Mouse (Mus musculus) forebrain, embryonic 12.5 days (tissue): ENCODE data around the gene Hist1h1c. TPM values are rescaled to one million over a fixed set of nuclear protein-coding genes. Genes with fewer than 3 reads are reported as not detected.
"Not testable (repeated sequence)": the region's sequence is repeated elsewhere in the genome, so short reads cannot be mapped to it uniquely, and the experiment has no call there.

Experiments used
- ATAC-seq: fragments of 200-750 bp; cut with Nextera tagmentation; 2 replicates; pipeline ENCODE4 v1.8.0; 2017; ENCODE audit warnings: moderate TSS enrichment; ENCODE audit not compliant: low FRiP score
- H3K27ac ChIP-seq: fragments of 300-500 bp; sonication (generic); 2 replicates; pipeline ENCODE4 v1.5.1; 2016; ENCODE audit warnings: mild to moderate bottlenecking
- H3K27me3 ChIP-seq: fragments of 300-500 bp; sonication (generic); 2 replicates; pipeline ENCODE4 v1.6.1; 2016; ENCODE audit warnings: mild to moderate bottlenecking
- H3K36me3 ChIP-seq: fragments of 300-500 bp; sonication (generic); replicated peaks from 2 replicates; pipeline ENCODE4 v1.6.1; 2016; ENCODE audit warnings: mild to moderate bottlenecking
- H3K4me1 ChIP-seq: fragments of 300-500 bp; sonication (generic); 2 replicates; pipeline ENCODE4 v1.6.1; 2016
- H3K4me2 ChIP-seq: fragments of 300-500 bp; sonication (generic); 2 replicates; pipeline ENCODE4 v1.6.1; 2016; ENCODE audit warnings: mild to moderate bottlenecking, moderate library complexity
- H3K4me3 ChIP-seq: fragments of 300-500 bp; sonication (generic); replicated peaks from 2 replicates; pipeline ENCODE4 v1.5.1; 2016; ENCODE audit warnings: mild to moderate bottlenecking
- H3K9ac ChIP-seq: fragments of 300-500 bp; sonication (generic); 2 replicates; pipeline ENCODE4 v1.6.1; 2016; ENCODE audit warnings: mild to moderate bottlenecking
- H3K9me3 ChIP-seq: fragments of 300-500 bp; sonication (generic); 2 replicates; pipeline ENCODE4 v1.6.1; 2016
- WGBS: fragments of 180-500 bp; shearing (Covaris S2); methylation state at CpG from one replicate; pipeline ENCODE4 v1.1.7; 2016; 5-methylcytosine and 5-hydroxymethylcytosine counted together
- polyA plus RNA-seq: library from polyadenylated mRNA; unstranded; fragments of >200 nt; fragmentation: Nextera tagmentation; extraction: Ambion mirVana; gene quantifications from 2 replicates; pipeline ENCODE4 v1.2.1, GENCODE M21; 2016

The Hist1h1c gene
- polyA plus RNA-seq, 1 experiment from 2014 or later = 15.2 TPM

DNA sequence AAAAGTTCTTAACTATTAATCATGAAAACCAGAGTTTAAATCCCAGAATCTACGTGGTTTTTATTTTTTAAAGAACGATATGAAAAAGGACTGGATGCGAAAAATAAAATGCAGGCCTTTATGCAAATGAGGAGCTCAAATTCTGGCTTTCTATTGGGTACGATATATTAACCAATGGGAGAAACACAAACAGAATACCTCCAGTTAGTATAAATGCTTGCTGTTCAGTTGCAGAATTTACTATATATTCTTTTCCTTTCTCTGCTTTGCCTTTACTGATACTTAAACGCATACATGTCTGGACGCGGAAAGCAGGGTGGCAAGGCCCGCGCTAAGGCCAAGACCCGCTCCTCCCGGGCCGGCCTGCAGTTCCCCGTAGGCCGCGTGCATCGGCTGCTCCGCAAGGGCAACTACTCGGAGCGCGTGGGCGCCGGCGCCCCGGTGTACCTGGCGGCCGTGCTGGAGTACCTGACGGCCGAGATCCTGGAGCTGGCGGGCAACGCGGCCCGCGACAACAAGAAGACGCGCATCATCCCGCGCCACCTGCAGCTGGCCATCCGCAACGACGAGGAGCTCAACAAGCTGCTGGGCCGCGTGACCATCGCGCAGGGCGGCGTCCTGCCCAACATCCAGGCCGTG is 12.3 kb downstream of the Hist1h1c start, which contains the start of gene Hist1h2ab:
Hist1h2ab (plus strand) TSS at position 288 of the 639 bp plus-strand sequence.
- not testable (repeated sequence) for H3K36me3 ChIP-seq, H3K27me3 ChIP-seq, H3K4me1 ChIP-seq, H3K9me3 ChIP-seq
- peak within 1 kb of the TSS; percentile 56 for H3K9ac ChIP-seq
- WGBS = under 1% methylated on average over 35 of the region's 47 CpGs
- H3K27ac ChIP-seq = peak within 1 kb of the TSS; percentile 98
- ATAC-seq = peak; percentile 64
- H3K4me2 ChIP-seq = peak within 1 kb of the TSS; percentile 59
- peak within 1 kb of the TSS; percentile 47 for H3K4me3 ChIP-seq

DNA sequence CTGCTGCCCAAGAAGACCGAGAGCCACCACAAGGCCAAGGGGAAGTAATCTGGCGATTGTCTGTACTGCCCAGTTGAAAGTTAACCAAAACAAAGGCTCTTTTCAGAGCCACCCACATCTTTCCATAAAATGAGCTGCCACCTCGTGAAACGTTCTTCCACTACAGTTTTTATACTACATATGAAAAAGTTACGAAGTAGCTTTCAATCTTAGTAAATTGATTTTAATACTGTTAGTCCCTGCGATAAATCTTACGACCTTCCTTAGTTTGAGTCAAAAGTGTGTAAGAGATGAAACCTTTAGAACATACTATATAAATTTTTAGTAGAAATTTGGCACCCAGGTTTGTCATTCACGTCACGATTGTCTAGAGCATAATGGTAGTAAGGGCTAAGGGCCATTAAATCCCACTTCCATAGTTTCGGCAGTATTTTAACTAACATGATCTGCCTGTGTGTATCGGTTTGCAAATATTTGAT is 12.9 kb downstream of the Hist1h1c start:
- Histone ChIP-seq H3K4me3 (peak overlapping the region; percentile 47), H3K9me3 (no peaks in the 10 kb centered on the region), H3K4me2 (peak overlapping the region; percentile 59), H3K4me1 (peaks cover 8% of the 10 kb centered on the region), H3K9ac (peak overlapping the region; percentile 56), H3K27ac (peak overlapping the region; percentile 98), H3K27me3 (no peaks in the 10 kb centered on the region), H3K36me3 (no peaks in the 10 kb centered on the region)
- ATAC-seq = peak; percentile 15; the same call in 1 of the 2 replicates
- 2% methylated on average over 11 of the region's 11 CpGs for WGBS

DNA sequence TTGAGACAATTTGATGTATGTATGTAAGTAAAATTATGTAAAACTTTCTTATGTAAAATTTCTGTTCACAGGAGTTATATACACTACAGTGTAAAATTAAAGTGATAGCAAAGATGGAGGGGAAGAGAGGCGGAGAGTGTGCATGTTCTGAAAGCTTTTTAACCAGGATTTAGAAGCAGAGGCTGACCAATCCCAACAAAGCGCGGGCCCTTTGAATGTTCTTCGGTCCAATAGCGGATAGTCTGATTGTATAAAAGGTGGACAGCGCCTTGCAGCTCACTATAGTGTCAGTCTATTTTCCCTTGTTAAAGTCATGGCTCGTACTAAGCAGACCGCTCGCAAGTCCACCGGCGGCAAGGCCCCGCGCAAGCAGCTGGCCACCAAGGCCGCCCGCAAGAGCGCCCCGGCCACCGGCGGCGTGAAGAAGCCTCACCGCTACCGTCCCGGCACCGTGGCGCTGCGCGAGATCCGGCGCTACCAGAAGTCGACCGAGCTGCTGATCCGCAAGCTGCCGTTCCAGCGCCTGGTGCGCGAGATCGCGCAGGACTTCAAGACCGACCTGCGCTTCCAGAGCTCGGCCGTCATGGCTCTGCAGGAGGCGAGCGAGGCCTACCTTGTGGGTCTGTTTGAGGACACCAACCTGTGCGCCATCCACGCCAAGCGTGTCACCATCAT is 13.6 kb downstream of the Hist1h1c start, which contains the start of gene Hist1h3b:
Hist1h3b (plus strand) TSS at position 201 of the 675 bp plus-strand sequence.
- peak within 1 kb of the TSS; percentile 98 for H3K27ac ChIP-seq
- H3K4me1 ChIP-seq, H3K9me3 ChIP-seq, H3K36me3 ChIP-seq, H3K27me3 ChIP-seq: not testable (repeated sequence)
- ATAC-seq = peak; percentile 90
- H3K4me3 ChIP-seq = peak within 1 kb of the TSS; percentile 47
- H3K4me2 ChIP-seq = peak within 1 kb of the TSS; percentile 59
- 0% methylated on average over 18 of the region's 47 CpGs for WGBS
- peak within 1 kb of the TSS; percentile 57 for H3K9ac ChIP-seq

DNA sequence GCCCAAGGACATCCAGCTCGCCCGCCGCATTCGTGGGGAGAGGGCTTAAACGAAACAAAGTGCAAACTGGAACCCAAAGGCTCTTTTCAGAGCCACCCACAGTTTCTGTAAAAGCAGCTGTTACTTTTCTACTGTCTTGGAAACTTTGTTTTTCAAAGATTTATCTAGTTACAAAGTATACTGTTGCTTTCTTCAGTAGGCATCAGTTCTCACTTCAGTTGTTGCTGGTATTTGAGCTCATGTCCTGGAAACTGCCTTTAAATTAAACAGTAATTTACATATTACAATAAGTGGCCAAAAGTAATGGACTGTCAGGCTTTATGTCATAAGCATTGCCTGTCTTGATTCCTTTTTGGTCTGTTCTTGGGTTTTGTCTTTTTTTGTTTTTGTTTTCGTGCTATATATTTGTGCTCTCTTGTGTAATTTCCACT is 14.1 kb downstream of the Hist1h1c start:
- Histone ChIP-seq H3K36me3 (no peaks in the 10 kb centered on the region), H3K4me2 (peak overlapping the region; percentile 58), H3K4me3 (peak overlapping the region; percentile 40), H3K9ac (peak overlapping the region; percentile 57), H3K27me3 (no peaks in the 10 kb centered on the region), H3K27ac (peak overlapping the region; percentile 91), H3K9me3 (no peaks in the 10 kb centered on the region), H3K4me1 (peaks cover 10% of the 10 kb centered on the region)
- no peak for ATAC-seq
- under 1% methylated on average over 6 of the region's 6 CpGs for WGBS

DNA sequence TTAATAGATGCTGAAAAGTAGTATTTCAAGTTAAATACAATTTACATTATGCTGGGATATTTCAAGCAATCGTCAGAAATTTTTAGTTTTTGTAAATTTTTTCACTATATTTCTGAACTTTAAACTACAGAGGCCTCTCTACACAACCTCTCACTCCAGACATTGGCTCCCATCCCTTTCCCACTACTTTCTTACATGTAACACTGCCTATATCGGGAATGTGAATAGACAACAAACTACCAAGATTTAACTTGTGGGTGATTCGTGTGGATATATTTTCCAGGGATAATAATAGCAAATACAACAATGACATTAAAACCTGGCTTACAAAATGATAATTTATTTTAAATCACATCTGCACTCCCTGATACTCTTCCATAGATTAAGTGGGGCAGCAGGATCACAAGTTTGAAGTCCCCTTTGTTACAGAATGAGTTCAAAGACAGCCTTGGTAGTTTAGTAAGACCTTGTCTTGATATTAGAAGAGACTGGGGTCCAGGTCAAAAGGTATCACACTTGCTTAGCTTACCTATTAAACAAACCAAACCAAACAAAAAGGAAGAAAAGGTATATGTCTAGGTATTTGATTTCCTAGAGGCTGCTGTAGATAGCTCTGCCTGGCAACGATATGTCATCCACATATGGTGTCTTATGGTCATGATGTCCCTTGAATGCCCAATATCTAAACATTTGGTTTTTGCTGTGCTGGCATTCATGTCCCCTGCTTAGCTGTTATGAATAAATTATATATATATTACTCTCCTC is 14.9 kb downstream of the Hist1h1c start:
- 52% methylated on average over 4 of the region's 4 CpGs for WGBS
- no peaks in the 10 kb centered on the region for H3K27me3 ChIP-seq
- peak overlapping the region; percentile 40; the same call in 1 of the 2 replicates for H3K4me3 ChIP-seq
- peaks cover 7% of the 10 kb centered on the region for H3K4me1 ChIP-seq
- H3K9me3 ChIP-seq = no peaks in the 10 kb centered on the region
- H3K9ac ChIP-seq = no peak overlapping the region
- H3K27ac ChIP-seq = peak overlapping the region; percentile 68
- no peaks in the 10 kb centered on the region for H3K36me3 ChIP-seq
- ATAC-seq = no peak
- peak overlapping the region; percentile 58 for H3K4me2 ChIP-seq

DNA sequence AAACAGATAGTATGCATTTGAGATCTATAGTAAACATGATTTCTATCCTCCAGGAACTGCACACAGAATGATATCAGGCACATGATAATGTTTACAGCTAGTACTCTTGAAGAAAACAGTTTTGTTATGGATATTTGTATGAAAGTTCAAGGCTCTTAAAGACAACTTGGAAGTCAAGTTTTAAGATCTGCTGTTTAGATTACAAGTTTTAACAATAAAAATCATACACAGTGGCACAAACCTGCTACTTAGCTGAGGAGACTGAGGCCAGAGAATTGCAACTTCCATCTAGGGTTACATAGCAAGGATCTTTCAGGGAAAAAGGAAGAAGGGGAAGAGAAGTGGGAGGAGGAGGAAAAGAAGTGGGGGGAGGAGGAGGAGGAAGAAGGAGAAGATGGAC is 16.4 kb downstream of the Hist1h1c start:
- H3K27ac ChIP-seq = 0 out of 2 replicates have a peak overlapping the region, but pooled peaks have one; percentile 42

DNA sequence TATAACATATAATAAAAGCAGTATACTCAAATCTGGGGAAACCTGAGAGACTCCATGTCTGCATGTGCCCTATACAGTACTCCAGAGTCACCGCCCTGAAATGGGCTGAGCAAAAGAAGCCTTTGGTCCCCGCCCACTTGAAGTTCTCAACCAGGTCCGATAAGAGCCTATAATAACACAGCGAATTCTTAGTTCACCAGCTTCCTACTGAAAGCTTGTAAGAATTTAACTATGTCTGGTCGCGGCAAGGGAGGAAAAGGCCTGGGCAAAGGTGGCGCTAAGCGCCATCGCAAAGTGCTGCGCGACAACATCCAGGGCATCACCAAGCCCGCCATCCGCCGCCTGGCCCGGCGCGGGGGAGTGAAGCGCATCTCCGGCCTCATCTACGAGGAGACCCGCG is 18.2 kb downstream of the Hist1h1c start, which contains the start of gene Hist1h4b:
Hist1h4b (plus strand) TSS at position 224 of the 400 bp plus-strand sequence.
- under 1% methylated on average over 19 of the region's 22 CpGs for WGBS
- peaks cover 16% of the 10 kb centered on the region for H3K4me1 ChIP-seq
- peak within 1 kb of the TSS; percentile 63 for H3K9ac ChIP-seq
- peak; percentile 71 for ATAC-seq
- H3K36me3 ChIP-seq = no peaks in the 10 kb centered on the region
- no peaks in the 10 kb centered on the region for H3K9me3 ChIP-seq
- H3K4me2 ChIP-seq = peak within 1 kb of the TSS; percentile 63
- H3K27me3 ChIP-seq = no peaks in the 10 kb centered on the region
- peak within 1 kb of the TSS; percentile 96 for H3K27ac ChIP-seq
- H3K4me3 ChIP-seq = peak within 1 kb of the TSS; percentile 41

More for the DNA sequence above, 16.4 kb downstream of the Hist1h1c start:
- Histone ChIP-seq H3K27me3 (no peaks in the 10 kb centered on the region), H3K4me3 (no peak overlapping the region), H3K9ac (no peak overlapping the region), H3K9me3 (no peaks in the 10 kb centered on the region), H3K4me1 (peaks cover 10% of the 10 kb centered on the region), H3K36me3 (no peaks in the 10 kb centered on the region), H3K4me2 (no peak overlapping the region)
- no peak for ATAC-seq

DNA sequence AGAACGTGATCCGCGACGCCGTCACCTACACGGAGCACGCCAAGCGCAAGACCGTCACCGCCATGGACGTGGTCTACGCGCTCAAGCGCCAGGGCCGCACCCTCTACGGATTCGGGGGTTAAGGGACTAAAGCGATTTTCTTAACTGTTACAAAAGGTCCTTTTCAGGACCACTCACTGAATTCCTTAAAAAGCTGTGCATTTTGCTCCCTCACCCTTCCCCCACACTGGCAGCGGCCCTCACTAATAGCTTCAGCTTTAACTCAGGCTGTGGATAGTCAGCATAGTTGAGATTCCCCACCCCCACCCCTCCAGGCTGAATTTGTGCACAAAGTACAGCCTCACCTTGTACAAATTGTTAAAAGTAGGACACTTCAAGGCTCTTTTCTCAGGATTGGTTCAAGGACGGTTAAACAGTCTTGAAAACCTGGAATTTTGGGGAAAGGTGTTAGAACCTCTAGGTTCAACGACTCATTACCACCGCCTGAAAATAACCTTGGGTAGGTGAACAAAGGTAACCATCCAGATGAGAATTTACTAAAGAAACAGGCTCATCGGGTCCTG is 18.7 kb downstream of the Hist1h1c start:
- no peaks in the 10 kb centered on the region for H3K36me3 ChIP-seq
- WGBS = under 1% methylated on average over 22 of the region's 23 CpGs

DNA sequence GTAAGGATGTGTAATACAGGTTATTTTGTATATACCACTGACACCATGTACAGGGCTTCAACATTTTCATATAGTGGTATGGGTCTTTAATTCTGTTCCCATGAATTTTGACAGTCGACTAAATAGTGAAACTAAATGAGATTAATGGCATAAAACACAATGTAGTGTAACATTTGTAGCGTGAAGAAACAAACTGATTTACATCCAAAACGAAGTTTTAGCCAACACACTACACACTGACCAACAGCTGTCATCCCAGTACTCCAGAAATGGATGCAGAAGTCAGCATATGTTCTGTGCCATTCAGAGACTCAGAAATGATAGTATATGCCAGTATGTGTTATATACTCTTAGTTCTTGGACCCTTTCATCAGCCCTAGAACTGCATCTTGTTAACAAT is 19.3 kb downstream of the Hist1h1c start:
- Histone ChIP-seq H3K27ac (0 out of 2 replicates have a peak overlapping the region, but pooled peaks have one; percentile 27), H3K4me2 (no peak overlapping the region), H3K36me3 (no peaks in the 10 kb centered on the region), H3K27me3 (no peaks in the 10 kb centered on the region), H3K4me1 (peaks cover 17% of the 10 kb centered on the region), H3K9me3 (no peaks in the 10 kb centered on the region), H3K4me3 (no peak overlapping the region), H3K9ac (no peak overlapping the region)
- no peak for ATAC-seq
- WGBS = 51% methylated on average over 3 of the region's 3 CpGs

More for the DNA sequence above, 18.7 kb downstream of the Hist1h1c start:
- Histone ChIP-seq H3K27me3 (no peaks in the 10 kb centered on the region), H3K9ac (peak overlapping the region; percentile 63), H3K4me2 (peak overlapping the region; percentile 63), H3K27ac (peak overlapping the region; percentile 96), H3K9me3 (no peaks in the 10 kb centered on the region), H3K4me1 (peaks cover 16% of the 10 kb centered on the region), H3K4me3 (peak overlapping the region; percentile 41)
- no peak for ATAC-seq

DNA sequence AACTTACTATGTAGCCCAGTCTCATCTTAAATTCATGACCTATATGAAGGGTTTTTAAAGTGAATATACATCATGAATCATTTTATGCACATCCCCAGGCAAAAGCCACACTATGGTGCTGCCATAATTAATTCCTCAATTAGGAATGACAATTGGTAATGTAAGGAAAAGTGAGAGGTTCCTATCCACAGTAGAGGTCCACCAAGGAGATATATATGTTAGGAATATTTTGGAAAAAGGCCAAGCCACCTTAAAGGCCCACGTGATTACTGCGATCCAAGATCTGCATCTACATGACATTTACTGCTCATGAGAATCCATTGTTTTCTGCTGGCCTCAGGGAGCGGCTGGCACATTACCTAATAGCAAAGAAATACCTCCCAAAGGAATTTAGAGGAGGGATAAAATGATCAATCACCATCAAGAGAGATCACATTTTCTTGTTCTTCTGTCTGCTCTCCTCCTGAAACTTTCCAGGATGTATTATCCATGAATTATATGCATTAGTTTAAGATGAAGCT is 20.7 kb downstream of the Hist1h1c start:
- 80% methylated on average over 3 of the region's 3 CpGs for WGBS
- no peak for ATAC-seq
- H3K27ac ChIP-seq = 0 out of 2 replicates have a peak overlapping the region, but pooled peaks have one; percentile 10

DNA sequence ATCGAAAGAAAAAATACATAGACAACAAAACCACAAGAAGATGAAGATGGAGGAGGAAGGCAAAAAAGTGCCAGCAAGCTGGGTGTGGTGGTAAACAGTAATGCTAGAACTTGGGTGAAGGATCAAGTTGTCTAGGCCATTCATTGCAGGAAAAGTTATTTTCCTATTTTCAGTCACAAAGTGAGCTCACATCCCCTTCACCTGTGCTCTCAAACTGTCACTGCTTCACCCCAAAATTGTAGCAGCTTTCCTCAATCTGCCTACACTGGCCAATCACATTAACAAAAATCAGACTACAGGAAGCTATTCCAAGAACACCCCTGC is 21.3 kb downstream of the Hist1h1c start:
- peak overlapping the region; percentile 94 for H3K27ac ChIP-seq
- peak overlapping the region; percentile 41; the same call in 1 of the 2 replicates for H3K4me3 ChIP-seq

More for the DNA sequence above, 20.7 kb downstream of the Hist1h1c start:
- no peaks in the 10 kb centered on the region for H3K9me3 ChIP-seq
- no peak overlapping the region for H3K4me2 ChIP-seq
- no peaks in the 10 kb centered on the region for H3K27me3 ChIP-seq
- peaks cover 28% of the 10 kb centered on the region for H3K4me1 ChIP-seq
- H3K4me3 ChIP-seq = no peak overlapping the region
- no peak overlapping the region for H3K9ac ChIP-seq
- H3K36me3 ChIP-seq = no peaks in the 10 kb centered on the region

More for the DNA sequence above, 21.3 kb downstream of the Hist1h1c start:
- H3K4me1 ChIP-seq = peaks cover 30% of the 10 kb centered on the region
- peak overlapping the region; percentile 62; the same call in 1 of the 2 replicates for H3K9ac ChIP-seq
- no peak for ATAC-seq
- peak overlapping the region; percentile 70 for H3K4me2 ChIP-seq
- H3K9me3 ChIP-seq = no peaks in the 10 kb centered on the region
- H3K36me3 ChIP-seq = no peaks in the 10 kb centered on the region
- WGBS = 87% methylated on average over 1 of the region's 1 CpGs
- no peaks in the 10 kb centered on the region for H3K27me3 ChIP-seq
